Mouse (Mus musculus): Measurements from ENCODE around the gene Capza2. TPM values are rescaled to one million over a fixed set of nuclear protein-coding genes. Genes with fewer than 3 reads are reported as not detected.
A peak's percentile ranks its signal among the peaks of the same experiment; 100 is the strongest.
"Not testable (repeated sequence)": the region's sequence is repeated elsewhere in the genome, so short reads cannot be mapped to it uniquely, and the experiment has no call there.

The Capza2 gene
- polyA plus RNA-seq, 1 experiment from 2014 or later = 258 TPM

GRCm38 (mm10) chr6:17693726-17694549, 57.9 kb downstream of the Capza2 start:
- no peaks in the 10 kb centered on the region for H3K9me3 ChIP-seq
- no peaks in the 10 kb centered on the region for H3K27me3 ChIP-seq (replicated peaks)
- ATAC-seq (ENCODE audit: low FRiP score, low read depth) = peak; percentile 87
- H3K4me3 ChIP-seq = peak overlapping the region; percentile 72
- 0 out of 2 replicates have a peak, but pooled peaks cover 8% of the 10 kb centered on the region for H3K4me1 ChIP-seq
- peak overlapping the region; percentile 88 for H3K4me2 ChIP-seq (replicated peaks)
- H3K9ac ChIP-seq = peak overlapping the region; percentile 81
- H3K36me3 ChIP-seq = no peaks in the 10 kb centered on the region
- no peak overlapping the region for H3K27ac ChIP-seq
- under 1% methylated on average over 97 of the region's 97 CpGs for WGBS

GRCm38 (mm10) chr6:17694550-17694951, 58.5 kb downstream of the Capza2 start:
- H3K9me3 ChIP-seq = no peaks in the 10 kb centered on the region
- peak overlapping the region; percentile 72 for H3K4me3 ChIP-seq
- under 1% methylated on average over 46 of the region's 46 CpGs for WGBS
- peak; percentile 89 for ATAC-seq (ENCODE audit: low FRiP score, low read depth)
- H3K27me3 ChIP-seq (replicated peaks) = no peaks in the 10 kb centered on the region
- H3K27ac ChIP-seq = no peak overlapping the region
- peak overlapping the region; percentile 88 for H3K4me2 ChIP-seq (replicated peaks)
- no peaks in the 10 kb centered on the region for H3K36me3 ChIP-seq
- peak overlapping the region; percentile 81 for H3K9ac ChIP-seq
- H3K4me1 ChIP-seq = 0 out of 2 replicates have a peak, but pooled peaks cover 8% of the 10 kb centered on the region

GRCm38 (mm10) chr6:17696321-17696734, 60.3 kb downstream of the Capza2 start:
- H3K4me3 ChIP-seq = no peak overlapping the region
- 61% methylated on average over 5 of the region's 5 CpGs for WGBS
- no peak overlapping the region for H3K9ac ChIP-seq
- no peak overlapping the region for H3K27ac ChIP-seq
- 0 out of 2 replicates have a peak, but pooled peaks cover 16% of the 10 kb centered on the region for H3K4me1 ChIP-seq
- H3K4me2 ChIP-seq (replicated peaks) = no peak overlapping the region
- no peaks in the 10 kb centered on the region for H3K9me3 ChIP-seq
- H3K27me3 ChIP-seq (replicated peaks) = no peaks in the 10 kb centered on the region
- H3K36me3 ChIP-seq = no peaks in the 10 kb centered on the region
- no peak for ATAC-seq (ENCODE audit: low FRiP score, low read depth)

GRCm38 (mm10) chr6:17700936-17701612, 65.0 kb downstream of the Capza2 start:
- no peak for ATAC-seq (ENCODE audit: low FRiP score, low read depth)
- no peaks in the 10 kb centered on the region for H3K9me3 ChIP-seq
- 58% methylated on average over 7 of the region's 7 CpGs for WGBS

GRCm38 (mm10) chr6:17704038-17704437, 68.0 kb downstream of the Capza2 start:
- H3K4me1 ChIP-seq; H3K4me3 ChIP-seq; H3K9me3 ChIP-seq; ATAC-seq (ENCODE audit: low FRiP score, low read depth); H3K4me2 ChIP-seq (replicated peaks); H3K9ac ChIP-seq; H3K36me3 ChIP-seq; H3K27ac ChIP-seq; H3K27me3 ChIP-seq (replicated peaks): not testable (repeated sequence)
- 83% methylated on average over 1 of the region's 1 CpGs for WGBS

More at GRCm38 (mm10) chr6:17700936-17701612, 65.0 kb downstream of the Capza2 start:
- Histone ChIP-seq H3K27me3 (replicated peaks) (no peaks in the 10 kb centered on the region), H3K4me2 (replicated peaks) (no peak overlapping the region), H3K4me1 (0 out of 2 replicates have a peak, but pooled peaks cover 8% of the 10 kb centered on the region), H3K36me3 (no peaks in the 10 kb centered on the region), H3K4me3 (no peak overlapping the region), H3K9ac (no peak overlapping the region), H3K27ac (no peak overlapping the region)

- Histone ChIP-seq H3K27me3 (replicated peaks) (no peaks in the 10 kb centered on the region), H3K4me2 (replicated peaks) (no peak overlapping the region), H3K9ac (no peak overlapping the region), H3K4me1 (0 out of 2 replicates have a peak, but pooled peaks cover 4% of the 10 kb centered on the region), H3K9me3 (no peaks in the 10 kb centered on the region), H3K36me3 (no peaks in the 10 kb centered on the region), H3K4me3 (no peak overlapping the region), H3K27ac (no peak overlapping the region)
- no peak for ATAC-seq (ENCODE audit: low FRiP score, low read depth)
- WGBS = 93% methylated on average over 3 of the region's 3 CpGs
Measured at GRCm38 (mm10) chr6:17705973-17706372, 69.9 kb downstream of the Capza2 start.

Other genes with a start within 250 kb of the Capza2 start
- 4.6 and 5.3 TPM in 2 replicates for gene Met, start 172.4 kb upstream of the Capza2 start, polyA plus RNA-seq (2016; fragmentation: Nextera tagmentation; extraction: Ambion mirVana)
- gene St7, start 56.7 kb downstream of the Capza2 start, polyA plus RNA-seq (2016; fragmentation: Nextera tagmentation; extraction: Ambion mirVana) = 49.0 and 53.5 TPM in 2 replicates